Mouse (Mus musculus): ENCODE results near the gene Ripor2. TPM values are rescaled to one million over a fixed set of nuclear protein-coding genes. Genes with fewer than 3 reads are reported as not detected.

Gene Ripor2
- polyA plus RNA-seq, 1 experiment from 2014 or later = 24.5 TPM

- no peak overlapping the region for H3K4me2 ChIP-seq (replicated peaks)
- 21% methylated on average over 5 of the region's 5 CpGs for WGBS
- peak overlapping the region; percentile 39; the same call in 1 of the 2 replicates for H3K27ac ChIP-seq (replicated peaks)
- no peaks in the 10 kb centered on the region for H3K27me3 ChIP-seq
- H3K9me3 ChIP-seq = no peaks in the 10 kb centered on the region
- H3K36me3 ChIP-seq = no peaks in the 10 kb centered on the region
- H3K4me1 ChIP-seq = peaks cover 21% of the 10 kb centered on the region
- no peak overlapping the region for H3K4me3 ChIP-seq
- H3K9ac ChIP-seq (replicated peaks) = no peak overlapping the region
- no peak for ATAC-seq (replicated peaks)
These were observed 43.1 kb downstream of the Ripor2 start for GRCm38 (mm10) chr13:24625071-24625470.

GRCm38 (mm10) chr13:24626698-24627436 lies 44.9 kb downstream of the Ripor2 start:
- Histone ChIP-seq H3K27me3 (no peaks in the 10 kb centered on the region), H3K27ac (replicated peaks) (no peak overlapping the region), H3K4me3 (no peak overlapping the region), H3K4me1 (peaks cover 21% of the 10 kb centered on the region), H3K9me3 (no peaks in the 10 kb centered on the region), H3K9ac (replicated peaks) (no peak overlapping the region), H3K36me3 (no peaks in the 10 kb centered on the region), H3K4me2 (replicated peaks) (no peak overlapping the region)
- WGBS = 79% methylated on average over 6 of the region's 6 CpGs
- ATAC-seq (replicated peaks) = no peak

DNA sequence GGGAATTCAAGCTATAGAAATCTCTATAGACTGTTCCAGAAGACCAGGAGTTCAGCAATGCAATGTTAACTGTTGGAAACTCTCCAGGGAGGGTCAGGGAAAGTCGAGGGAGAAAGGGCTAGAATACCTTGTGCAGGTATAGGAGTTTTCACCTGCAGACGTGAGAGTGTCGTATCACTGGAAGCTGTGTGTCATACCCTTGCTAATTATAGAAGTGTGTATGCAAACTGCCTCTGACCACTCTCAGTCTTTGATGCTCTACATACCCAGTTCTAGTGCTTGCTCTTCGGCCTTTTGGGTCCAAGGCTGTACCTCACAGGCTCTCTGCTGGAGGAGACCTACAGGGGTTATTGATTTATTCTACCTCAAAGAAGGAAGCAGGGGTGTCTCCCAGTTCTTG lies 46.2 kb downstream of the Ripor2 start:
- Histone ChIP-seq H3K9me3 (no peaks in the 10 kb centered on the region), H3K27ac (replicated peaks) (peak overlapping the region; percentile 77), H3K4me1 (peaks cover 21% of the 10 kb centered on the region), H3K27me3 (no peaks in the 10 kb centered on the region), H3K9ac (replicated peaks) (no peak overlapping the region), H3K36me3 (no peaks in the 10 kb centered on the region), H3K4me2 (replicated peaks) (no peak overlapping the region), H3K4me3 (no peak overlapping the region)
- 89% methylated on average over 4 of the region's 4 CpGs for WGBS
- no peak for ATAC-seq (replicated peaks)

- ATAC-seq (replicated peaks) = peak; percentile 81
- Histone ChIP-seq H3K4me2 (replicated peaks) (no peak overlapping the region), H3K4me1 (peaks cover 21% of the 10 kb centered on the region), H3K9me3 (no peaks in the 10 kb centered on the region), H3K9ac (replicated peaks) (0 out of 2 replicates have a peak overlapping the region, but pooled peaks have one; percentile 1), H3K36me3 (no peaks in the 10 kb centered on the region), H3K27me3 (no peaks in the 10 kb centered on the region), H3K4me3 (no peak overlapping the region), H3K27ac (replicated peaks) (peak overlapping the region; percentile 77)
- 11% methylated on average over 6 of the region's 6 CpGs for WGBS
These were observed 47.2 kb downstream of the Ripor2 start for GRCm38 (mm10) chr13:24629073-24629621.

DNA sequence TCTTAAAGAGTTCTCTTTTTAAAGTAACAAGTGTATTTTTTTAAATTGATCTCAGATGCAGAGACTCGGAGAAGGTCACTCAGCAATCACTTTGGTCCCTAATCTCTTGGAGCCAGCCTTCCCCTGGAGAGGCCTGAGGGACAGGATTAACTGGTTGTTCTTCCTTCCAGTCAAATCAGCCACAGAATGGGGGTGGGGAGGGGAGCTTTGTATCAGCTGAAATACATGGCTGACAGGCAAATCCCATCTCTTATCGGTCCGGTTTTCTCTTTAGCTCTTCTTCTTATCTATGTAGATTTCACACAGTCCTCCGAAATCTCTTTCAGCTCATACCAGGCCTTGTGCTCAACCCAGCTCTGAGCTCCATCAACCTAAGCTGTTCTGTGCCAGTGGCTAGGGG lies 48.4 kb downstream of the Ripor2 start:
- Histone ChIP-seq H3K9ac (replicated peaks) (no peak overlapping the region), H3K36me3 (no peaks in the 10 kb centered on the region), H3K27me3 (no peaks in the 10 kb centered on the region), H3K4me1 (peaks cover 16% of the 10 kb centered on the region), H3K27ac (replicated peaks) (no peak overlapping the region), H3K9me3 (no peaks in the 10 kb centered on the region), H3K4me3 (no peak overlapping the region), H3K4me2 (replicated peaks) (no peak overlapping the region)
- WGBS = 61% methylated on average over 4 of the region's 4 CpGs
- no peak for ATAC-seq (replicated peaks)

- Histone ChIP-seq H3K9ac (replicated peaks) (no peak overlapping the region), H3K4me2 (replicated peaks) (no peak overlapping the region), H3K36me3 (no peaks in the 10 kb centered on the region), H3K9me3 (no peaks in the 10 kb centered on the region), H3K4me3 (no peak overlapping the region), H3K27ac (replicated peaks) (no peak overlapping the region), H3K4me1 (peaks cover 22% of the 10 kb centered on the region), H3K27me3 (no peaks in the 10 kb centered on the region)
- 72% methylated on average over 4 of the region's 4 CpGs for WGBS
- ATAC-seq (replicated peaks) = no peak
These were observed 51.1 kb downstream of the Ripor2 start for GRCm38 (mm10) chr13:24632988-24633577.

- H3K27me3 ChIP-seq = no peaks in the 10 kb centered on the region
- no peaks in the 10 kb centered on the region for H3K9me3 ChIP-seq
- ATAC-seq (replicated peaks) = no peak
- H3K4me2 ChIP-seq (replicated peaks) = no peak overlapping the region
- 89% methylated on average over 13 of the region's 13 CpGs for WGBS
- no peak overlapping the region for H3K4me3 ChIP-seq
- no peaks in the 10 kb centered on the region for H3K36me3 ChIP-seq
- H3K9ac ChIP-seq (replicated peaks) = no peak overlapping the region
- no peak overlapping the region for H3K27ac ChIP-seq (replicated peaks)
- peaks cover 18% of the 10 kb centered on the region for H3K4me1 ChIP-seq
These were observed 52.5 kb downstream of the Ripor2 start for GRCm38 (mm10) chr13:24634346-24635120.

DNA sequence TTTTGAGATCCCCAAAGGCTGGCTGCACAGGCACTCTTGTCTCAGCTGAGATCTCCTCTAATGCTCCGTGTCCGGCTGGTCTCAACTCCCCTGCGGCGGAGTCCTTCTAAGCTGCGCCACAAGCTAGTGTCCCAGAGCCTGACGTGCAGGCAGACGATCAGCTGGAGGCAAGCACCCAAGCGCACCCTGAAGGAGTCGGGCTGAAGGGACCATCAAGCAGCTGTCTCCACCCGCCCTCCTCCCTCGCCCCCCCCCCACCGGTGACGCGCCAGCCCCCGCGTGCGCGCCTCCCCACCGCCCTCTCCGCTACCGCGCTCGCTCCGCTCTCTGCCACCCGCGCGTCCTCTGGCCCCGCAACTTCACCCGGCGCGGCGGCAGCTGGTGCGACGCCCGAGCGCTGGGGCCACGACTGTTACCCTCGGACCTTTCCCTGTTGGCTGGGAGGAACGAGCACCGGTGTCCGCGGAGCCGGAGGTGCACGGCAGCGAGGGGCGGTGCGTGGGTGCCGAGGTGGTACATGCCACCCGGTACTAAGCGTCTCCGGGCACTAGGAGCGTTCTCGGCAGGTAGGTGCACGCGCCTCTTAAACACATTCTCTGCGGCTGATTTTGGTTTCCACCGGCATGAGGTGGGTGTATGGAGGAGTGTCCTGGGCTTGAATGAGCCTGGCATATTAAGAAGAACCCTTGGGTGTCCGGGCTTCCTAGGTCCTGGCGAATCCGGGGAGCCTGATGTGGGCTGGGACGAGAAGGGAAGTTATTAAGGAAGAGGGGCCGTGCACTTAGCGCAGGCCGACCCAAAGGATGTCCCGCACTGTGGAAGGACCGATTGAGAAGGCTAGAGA lies 56.6 kb downstream of the Ripor2 start:
- ATAC-seq (replicated peaks) = peak; percentile 74
- H3K4me1 ChIP-seq = peaks cover 35% of the 10 kb centered on the region
- H3K4me3 ChIP-seq = peak overlapping the region; percentile 82
- H3K27me3 ChIP-seq = no peaks in the 10 kb centered on the region
- H3K9me3 ChIP-seq = no peaks in the 10 kb centered on the region
- peak overlapping the region; percentile 91 for H3K27ac ChIP-seq (replicated peaks)
- WGBS = under 1% methylated on average over 60 of the region's 66 CpGs
- H3K9ac ChIP-seq (replicated peaks) = peak overlapping the region; percentile 72
- peak overlapping the region; percentile 97 for H3K4me2 ChIP-seq (replicated peaks)
- no peaks in the 10 kb centered on the region for H3K36me3 ChIP-seq

DNA sequence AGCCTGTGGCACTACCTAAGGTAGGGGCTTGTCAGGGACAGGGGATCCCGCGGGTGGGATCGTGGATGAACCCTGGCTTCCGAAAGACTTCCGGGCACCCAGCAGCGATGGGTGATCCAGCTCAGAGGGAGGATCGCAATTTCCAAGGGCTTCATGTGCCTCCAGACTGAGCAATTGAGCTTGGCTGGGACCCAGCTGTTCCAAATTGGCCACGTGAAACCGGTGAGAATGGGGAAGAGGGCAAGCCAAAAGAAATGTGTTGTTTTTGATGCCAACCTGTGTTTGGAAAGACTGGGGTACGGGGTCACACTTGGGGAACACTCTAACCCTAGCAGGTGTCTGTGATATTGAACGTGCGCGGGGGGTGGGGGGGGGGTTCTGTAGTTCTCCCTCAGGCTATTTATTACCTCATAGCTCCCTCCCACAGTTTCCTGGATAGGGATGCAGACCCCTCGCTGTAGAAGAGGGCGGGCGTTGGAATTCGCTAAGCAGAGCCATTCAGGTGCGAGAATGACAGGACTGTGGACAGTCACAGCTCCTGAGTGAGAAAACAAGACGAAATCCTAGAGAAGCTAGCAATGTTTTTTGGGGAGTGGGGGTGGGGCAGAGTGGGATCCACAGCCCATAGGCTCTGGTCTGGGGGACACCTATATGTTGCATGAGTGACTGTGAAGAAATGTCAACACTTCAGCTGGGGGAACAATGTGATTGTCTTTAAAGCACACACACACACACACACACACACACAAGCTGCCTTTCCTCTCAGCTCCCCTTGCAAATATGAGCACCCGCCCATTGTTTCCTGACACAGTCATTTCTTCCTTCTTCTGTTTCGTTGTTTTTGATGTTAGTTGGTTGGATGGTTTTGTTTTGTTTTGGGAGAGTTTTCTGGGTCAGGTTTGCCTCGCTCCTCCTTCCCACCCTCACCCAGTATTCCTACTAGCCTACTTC lies 57.5 kb downstream of the Ripor2 start:
- H3K9ac ChIP-seq (replicated peaks) = peak overlapping the region; percentile 72
- H3K4me1 ChIP-seq = peaks cover 35% of the 10 kb centered on the region
- no peaks in the 10 kb centered on the region for H3K27me3 ChIP-seq
- no peaks in the 10 kb centered on the region for H3K9me3 ChIP-seq
- WGBS = 10% methylated on average over 22 of the region's 22 CpGs
- H3K27ac ChIP-seq (replicated peaks) = peak overlapping the region; percentile 91
- peak overlapping the region; percentile 82 for H3K4me3 ChIP-seq
- ATAC-seq (replicated peaks) = peak; percentile 39; the same call in 1 of the 2 replicates
- H3K36me3 ChIP-seq = no peaks in the 10 kb centered on the region
- H3K4me2 ChIP-seq (replicated peaks) = peak overlapping the region; percentile 97

GRCm38 (mm10) chr13:24640166-24640560 lies 58.2 kb downstream of the Ripor2 start:
- no peaks in the 10 kb centered on the region for H3K36me3 ChIP-seq
- H3K9ac ChIP-seq (replicated peaks) = peak overlapping the region; percentile 72; the same call in 1 of the 2 replicates
- peak overlapping the region; percentile 91 for H3K27ac ChIP-seq (replicated peaks)
- H3K27me3 ChIP-seq = no peaks in the 10 kb centered on the region
- no peak for ATAC-seq (replicated peaks)
- H3K9me3 ChIP-seq = no peaks in the 10 kb centered on the region
- peak overlapping the region; percentile 97 for H3K4me2 ChIP-seq (replicated peaks)
- H3K4me1 ChIP-seq = peaks cover 35% of the 10 kb centered on the region
- 65% methylated on average over 4 of the region's 4 CpGs for WGBS
- peak overlapping the region; percentile 82 for H3K4me3 ChIP-seq
